Mouse (Mus musculus): ENCODE measurements around the gene Cdc5l. TPM values are rescaled to one million over a fixed set of nuclear protein-coding genes. Genes with fewer than 3 reads are reported as not detected.

The Cdc5l gene
- polyA plus RNA-seq (2012; ENCODE audit: insufficient read depth, insufficient read length, low replicate concordance, missing spikeins) = not detected in 2 replicates

- Histone ChIP-seq H3K4me3 (ENCODE audit: insufficient read depth, low read depth, low read length) (peak within 1 kb of the TSS; percentile 59), H3K4me1 (ENCODE audit: control insufficient read depth, insufficient read depth, low read length) (peaks cover 2% of the 10 kb centered on the region; the same call in 1 of the 2 replicates), H3K27ac (ENCODE audit: insufficient read depth, low read depth, low read length) (peak within 1 kb of the TSS; percentile 86)
- TF ChIP-seq POLR2A (IDR thresholded peaks at IDR 0.05; ENCODE audit: insufficient read depth, low read depth, low read length) (peak; percentile 94), CTCF (IDR thresholded peaks at IDR 0.05; ENCODE audit: insufficient read depth, low read depth, low read length) (no peak; the same call in 1 of the 2 replicates)
- WGBS = under 1% methylated on average over 73 of the region's 73 CpGs
Observed at GRCm38 (mm10) chr17:45433419-45434261, at the start of gene Cdc5l. Gene Cdc5l (minus strand): TSS chr17:45433737.

GRCm38 (mm10) chr17:45480429-45480828, 46.9 kb upstream of the Cdc5l start:
- WGBS = 29% methylated on average over 2 of the region's 2 CpGs

DNA sequence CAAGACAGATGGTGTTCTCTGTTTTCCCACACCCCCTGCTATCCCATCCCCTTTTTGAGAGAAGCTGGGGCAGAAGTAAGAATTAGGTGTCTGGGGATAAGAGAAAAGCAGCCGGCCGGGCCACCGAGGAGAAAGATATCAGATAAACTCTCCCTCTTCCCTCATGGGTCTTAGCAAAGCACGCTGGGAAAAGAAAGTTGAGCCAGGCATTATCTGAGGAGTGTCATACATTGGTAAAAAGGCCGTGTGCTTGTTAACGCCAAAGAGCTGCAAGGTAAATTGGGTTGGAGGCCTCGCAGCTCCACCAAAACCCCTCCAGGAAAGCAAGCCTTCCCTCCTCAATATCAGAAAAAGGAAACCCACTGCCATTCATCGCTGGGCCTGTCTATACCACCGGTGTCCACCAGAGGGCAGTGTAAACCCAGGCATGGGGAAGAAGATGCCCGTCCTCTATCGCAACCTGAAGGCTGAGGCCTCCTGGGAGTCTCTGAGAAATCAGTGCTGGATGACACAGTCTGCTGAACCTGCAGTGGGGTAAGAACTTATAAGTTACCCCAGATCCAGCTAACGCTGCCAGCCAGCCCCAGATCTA, 44.8 kb upstream of the Cdc5l start:
- TF ChIP-seq CTCF (IDR thresholded peaks at IDR 0.05; ENCODE audit: insufficient read depth, low read depth, low read length) (peak; percentile 90), POLR2A (IDR thresholded peaks at IDR 0.05; ENCODE audit: insufficient read depth, low read depth, low read length) (no peak)
- Histone ChIP-seq H3K4me1 (ENCODE audit: control insufficient read depth, insufficient read depth, low read length) (peaks cover 13% of the 10 kb centered on the region), H3K27ac (ENCODE audit: insufficient read depth, low read depth, low read length) (no peak overlapping the region), H3K4me3 (ENCODE audit: insufficient read depth, low read depth, low read length) (no peak overlapping the region)
- 20% methylated on average over 12 of the region's 12 CpGs for WGBS

More at GRCm38 (mm10) chr17:45480429-45480828, 46.9 kb upstream of the Cdc5l start:
- TF ChIP-seq POLR2A (IDR thresholded peaks at IDR 0.05; ENCODE audit: insufficient read depth, low read depth, low read length) (no peak), CTCF (IDR thresholded peaks at IDR 0.05; ENCODE audit: insufficient read depth, low read depth, low read length) (no peak)
- no peaks in the 10 kb centered on the region for H3K4me1 ChIP-seq (ENCODE audit: control insufficient read depth, insufficient read depth, low read length)
- no peak overlapping the region for H3K4me3 ChIP-seq (ENCODE audit: insufficient read depth, low read depth, low read length)
- H3K27ac ChIP-seq (ENCODE audit: insufficient read depth, low read depth, low read length) = no peak overlapping the region

GRCm38 (mm10) chr17:45474669-45475465, 41.3 kb upstream of the Cdc5l start, which contains the start of gene Spats1:
Gene Spats1 (minus strand): TSS chr17:45475415.
- H3K4me3 ChIP-seq (ENCODE audit: insufficient read depth, low read depth, low read length) = peak within 1 kb of the TSS; percentile 60
- H3K27ac ChIP-seq (ENCODE audit: insufficient read depth, low read depth, low read length) = peak within 1 kb of the TSS; percentile 94
- 2% methylated on average over 30 of the region's 30 CpGs for WGBS
- peaks cover 16% of the 10 kb centered on the region for H3K4me1 ChIP-seq (ENCODE audit: control insufficient read depth, insufficient read depth, low read length)
- TF ChIP-seq POLR2A (IDR thresholded peaks at IDR 0.05; ENCODE audit: insufficient read depth, low read depth, low read length) (peak; percentile 60), CTCF (IDR thresholded peaks at IDR 0.05; ENCODE audit: insufficient read depth, low read depth, low read length) (no peak)

DNA sequence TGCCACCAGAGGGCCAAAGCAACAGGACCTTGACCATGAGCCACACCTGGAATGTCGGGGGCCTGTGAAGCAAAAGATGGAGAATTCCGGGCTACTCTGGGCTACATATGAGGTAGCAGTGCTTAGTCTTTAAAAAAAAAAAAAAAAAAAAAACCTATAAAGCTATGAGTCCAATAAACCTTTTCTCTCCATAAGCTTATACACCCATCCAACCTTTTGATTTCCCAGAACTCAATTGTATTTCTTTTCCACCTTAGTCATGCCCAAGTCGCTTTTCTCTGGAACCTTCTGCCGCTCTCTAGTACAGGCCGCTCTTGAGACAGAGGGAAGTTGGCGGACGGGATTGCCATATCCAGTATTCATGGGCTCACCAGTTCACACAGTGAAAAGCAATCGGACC, 40.6 kb upstream of the Cdc5l start:
- WGBS = 52% methylated on average over 8 of the region's 8 CpGs

DNA sequence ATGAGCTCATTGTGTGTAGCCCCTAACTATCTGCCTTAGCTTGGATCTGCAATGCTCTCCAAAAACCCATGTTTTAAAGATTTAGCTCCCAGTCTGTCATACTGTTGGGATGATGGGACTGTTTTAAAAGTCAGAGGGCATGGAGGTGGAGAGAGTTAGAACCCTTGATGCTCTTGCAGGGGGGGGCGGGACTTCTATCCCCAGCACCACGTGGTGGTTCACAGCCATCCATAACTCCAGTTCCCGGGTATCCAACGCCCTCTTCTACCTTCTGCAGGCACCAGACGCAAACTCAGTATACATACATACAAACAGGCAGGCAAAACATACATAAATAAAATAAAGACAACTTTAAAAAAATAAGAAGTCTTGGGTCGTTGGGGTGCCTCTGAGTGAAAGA, 40.1 kb upstream of the Cdc5l start:
- no peak overlapping the region for H3K4me3 ChIP-seq (ENCODE audit: insufficient read depth, low read depth, low read length)
- H3K4me1 ChIP-seq (ENCODE audit: control insufficient read depth, insufficient read depth, low read length) = peaks cover 17% of the 10 kb centered on the region
- 86% methylated on average over 6 of the region's 6 CpGs for WGBS
- no peak for TF ChIP-seq POLR2A (IDR thresholded peaks at IDR 0.05; ENCODE audit: insufficient read depth, low read depth, low read length)
- no peak for TF ChIP-seq CTCF (IDR thresholded peaks at IDR 0.05; ENCODE audit: insufficient read depth, low read depth, low read length)
- no peak overlapping the region for H3K27ac ChIP-seq (ENCODE audit: insufficient read depth, low read depth, low read length)

More for the DNA sequence above, 40.6 kb upstream of the Cdc5l start:
- H3K4me1 ChIP-seq (ENCODE audit: control insufficient read depth, insufficient read depth, low read length) = peaks cover 17% of the 10 kb centered on the region
- peak overlapping the region; percentile 94 for H3K27ac ChIP-seq (ENCODE audit: insufficient read depth, low read depth, low read length)
- H3K4me3 ChIP-seq (ENCODE audit: insufficient read depth, low read depth, low read length) = peak overlapping the region; percentile 60
- no peak for TF ChIP-seq CTCF (IDR thresholded peaks at IDR 0.05; ENCODE audit: insufficient read depth, low read depth, low read length)
- no peak for TF ChIP-seq POLR2A (IDR thresholded peaks at IDR 0.05; ENCODE audit: insufficient read depth, low read depth, low read length)

DNA sequence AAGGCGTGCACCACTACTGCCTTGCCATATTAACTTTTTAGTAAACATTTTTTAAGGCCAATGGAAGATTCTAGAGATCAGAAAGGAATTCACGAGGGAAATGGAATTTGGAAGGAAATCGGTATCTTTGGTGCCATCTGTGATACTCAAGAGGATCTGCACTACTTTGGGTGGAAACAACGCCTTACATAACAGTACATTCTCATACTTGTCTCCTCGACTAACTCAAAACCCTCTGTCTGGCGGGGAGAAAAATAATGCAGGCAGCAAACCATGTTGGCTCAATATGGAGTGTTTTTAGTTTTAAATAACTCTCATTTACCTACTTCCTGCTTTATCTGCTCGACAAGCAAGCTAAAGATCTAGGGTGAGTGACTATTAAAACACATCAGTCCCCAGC, 37.2 kb upstream of the Cdc5l start:
- H3K4me3 ChIP-seq (ENCODE audit: insufficient read depth, low read depth, low read length) = no peak overlapping the region
- H3K27ac ChIP-seq (ENCODE audit: insufficient read depth, low read depth, low read length) = no peak overlapping the region
- TF ChIP-seq POLR2A (IDR thresholded peaks at IDR 0.05; ENCODE audit: insufficient read depth, low read depth, low read length) (no peak), CTCF (IDR thresholded peaks at IDR 0.05; ENCODE audit: insufficient read depth, low read depth, low read length) (no peak)
- peaks cover 17% of the 10 kb centered on the region for H3K4me1 ChIP-seq (ENCODE audit: control insufficient read depth, insufficient read depth, low read length)
- 83% methylated on average over 7 of the region's 7 CpGs for WGBS

- H3K4me1 ChIP-seq (ENCODE audit: control insufficient read depth, insufficient read depth, low read length) = peaks cover 4% of the 10 kb centered on the region; the same call in 1 of the 2 replicates
Observed at GRCm38 (mm10) chr17:45468302-45468701, 34.8 kb upstream of the Cdc5l start.

More at GRCm38 (mm10) chr17:45468302-45468701, 34.8 kb upstream of the Cdc5l start:
- Histone ChIP-seq H3K27ac (ENCODE audit: insufficient read depth, low read depth, low read length) (no peak overlapping the region), H3K4me3 (ENCODE audit: insufficient read depth, low read depth, low read length) (no peak overlapping the region)
- no peak for TF ChIP-seq POLR2A (IDR thresholded peaks at IDR 0.05; ENCODE audit: insufficient read depth, low read depth, low read length)
- no peak for TF ChIP-seq CTCF (IDR thresholded peaks at IDR 0.05; ENCODE audit: insufficient read depth, low read depth, low read length)
- WGBS = 78% methylated on average over 5 of the region's 5 CpGs

Measured in olfactory bulb, adult 2 months (tissue).